Mouse (Mus musculus) kidney, postnatal 0 days (tissue): ENCODE results near the gene Plet1. TPM values are rescaled to one million over a fixed set of nuclear protein-coding genes. Genes with fewer than 3 reads are reported as not detected.

Source experiments
- ATAC-seq: fragments of 200-750 bp; cut with Nextera tagmentation; replicated peaks from 2 replicates; pipeline ENCODE4 v1.8.0; 2017; ENCODE audit warnings: low read depth, moderate number of reproducible peaks, moderate TSS enrichment, moderate library complexity; ENCODE audit not compliant: low FRiP score
- DNase-seq: peaks from one replicate; pipeline ENCODE4 v3.0.0-alpha.2; 2016; ENCODE audit warnings: low spot score
- H3K27ac ChIP-seq: fragments of 300-500 bp; sonication (generic); 2 replicates; pipeline ENCODE4 v1.5.1; 2014; ENCODE audit warnings: mild to moderate bottlenecking
- H3K27me3 ChIP-seq: fragments of 300-500 bp; sonication (generic); 2 replicates; pipeline ENCODE4 v1.6.1; 2014; ENCODE audit warnings: low read length, mixed read lengths; ENCODE audit not compliant: insufficient read depth
- H3K36me3 ChIP-seq: fragments of 300-500 bp; sonication (generic); 2 replicates; pipeline ENCODE4 v1.6.1; 2014; ENCODE audit warnings: low read length, mixed read lengths; ENCODE audit not compliant: insufficient read depth
- H3K4me1 ChIP-seq: fragments of 300-500 bp; sonication (generic); replicated peaks from 2 replicates; pipeline ENCODE4 v1.6.1; 2014; ENCODE audit warnings: antibody characterized with exemption, low read length, mixed read lengths; ENCODE audit not compliant: insufficient read depth
- H3K4me2 ChIP-seq: fragments of 300-500 bp; sonication (generic); 2 replicates; pipeline ENCODE4 v1.6.1; 2014; ENCODE audit warnings: mild to moderate bottlenecking, low read length, moderate library complexity, mixed read lengths
- H3K4me3 ChIP-seq: fragments of 300-500 bp; sonication (generic); replicated peaks from 2 replicates; pipeline ENCODE4 v1.5.1; 2014; ENCODE audit warnings: low read depth, low read length
- H3K9ac ChIP-seq: fragments of 300-500 bp; sonication (generic); 2 replicates; pipeline ENCODE4 v1.6.1; 2014; ENCODE audit warnings: low read depth, low read length
- H3K9me3 ChIP-seq: fragments of 300-500 bp; sonication (generic); replicated peaks from 2 replicates; pipeline ENCODE4 v1.6.1; 2016; ENCODE audit warnings: low read length, inconsistent platforms, mixed read lengths
- CTCF ChIP-seq: IDR thresholded peaks from 2 replicates; pipeline ENCODE4 v1.5.1; 2016; ENCODE audit warnings: antibody characterized with exemption, low read depth, mild to moderate bottlenecking, moderate library complexity
- WGBS: fragments of 180-500 bp; shearing (Covaris S2); extraction: QIAGEN DNeasy Blood & Tissue Kit; methylation state at CpG from one replicate; pipeline ENCODE4 v1.1.7; 2014; 5-methylcytosine and 5-hydroxymethylcytosine counted together
- polyA plus RNA-seq: library from polyadenylated mRNA; unstranded; fragments of >200 nt; fragmentation: Nextera tagmentation; extraction: Ambion mirVana; gene quantifications from 2 replicates; pipeline ENCODE4 v1.2.1, GENCODE M21; 2015

The Plet1 gene
- polyA plus RNA-seq, 1 experiment from 2014 or later = 54.5 TPM

DNA sequence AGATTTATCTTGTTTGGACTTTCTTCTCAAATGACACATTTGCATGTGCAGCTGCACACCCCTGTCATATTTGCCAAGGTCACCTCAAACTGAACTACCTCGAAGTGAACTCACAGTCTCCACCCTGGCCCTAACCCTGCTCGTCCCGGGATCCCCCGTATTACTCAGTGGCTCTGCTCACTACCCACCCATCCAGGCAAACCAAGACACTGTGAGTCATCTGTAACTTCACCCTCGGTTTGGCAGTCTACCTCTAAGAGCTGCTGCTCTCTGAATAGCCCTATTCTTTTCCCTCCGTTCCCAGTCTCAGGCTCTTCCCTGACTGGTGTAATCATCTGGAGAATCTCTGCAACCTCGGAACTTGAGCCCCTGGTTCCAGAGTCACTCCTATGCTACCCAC, 17.7 kb upstream of the Plet1 start:
- Histone ChIP-seq H3K27ac (no peak overlapping the region), H3K27me3 (no peaks in the 10 kb centered on the region), H3K36me3 (no peaks in the 10 kb centered on the region), H3K4me1 (peaks cover 10% of the 10 kb centered on the region), H3K4me3 (no peak overlapping the region), H3K9ac (no peak overlapping the region), H3K9me3 (no peaks in the 10 kb centered on the region), H3K4me2 (no peak overlapping the region)
- no peak for TF ChIP-seq CTCF
- DNase-seq (no peak), ATAC-seq (no peak; the same call in 1 of the 2 replicates)
- 40% methylated on average over 7 of the region's 7 CpGs for WGBS

DNA sequence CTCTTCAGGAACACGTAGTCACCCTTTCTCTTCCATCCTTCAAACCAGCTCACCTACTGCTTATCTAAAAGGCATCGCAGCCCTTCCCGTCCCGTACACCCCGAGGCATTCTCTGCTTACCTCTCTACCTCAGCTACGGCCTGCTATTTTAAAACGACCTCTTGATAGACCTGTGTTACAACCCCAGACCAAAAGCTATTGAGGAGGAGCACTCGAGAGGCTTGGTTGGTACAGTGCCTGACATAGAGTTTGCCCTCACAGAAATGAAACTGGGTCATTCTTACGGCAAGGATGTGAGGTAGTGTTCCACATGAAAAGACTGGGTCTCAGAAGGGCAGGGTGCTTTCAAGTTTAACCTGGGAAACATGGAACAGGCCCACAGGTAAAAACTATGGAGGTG, 17.1 kb upstream of the Plet1 start:
- no peaks in the 10 kb centered on the region for H3K36me3 ChIP-seq
- TF ChIP-seq CTCF = no peak
- WGBS = 72% methylated on average over 9 of the region's 9 CpGs
- no peak for ATAC-seq
- H3K9ac ChIP-seq = no peak overlapping the region
- H3K27me3 ChIP-seq = no peaks in the 10 kb centered on the region
- no peaks in the 10 kb centered on the region for H3K9me3 ChIP-seq
- no peak overlapping the region for H3K27ac ChIP-seq
- H3K4me2 ChIP-seq = no peak overlapping the region
- H3K4me3 ChIP-seq = no peak overlapping the region
- peaks cover 10% of the 10 kb centered on the region for H3K4me1 ChIP-seq
- no peak for DNase-seq

DNA sequence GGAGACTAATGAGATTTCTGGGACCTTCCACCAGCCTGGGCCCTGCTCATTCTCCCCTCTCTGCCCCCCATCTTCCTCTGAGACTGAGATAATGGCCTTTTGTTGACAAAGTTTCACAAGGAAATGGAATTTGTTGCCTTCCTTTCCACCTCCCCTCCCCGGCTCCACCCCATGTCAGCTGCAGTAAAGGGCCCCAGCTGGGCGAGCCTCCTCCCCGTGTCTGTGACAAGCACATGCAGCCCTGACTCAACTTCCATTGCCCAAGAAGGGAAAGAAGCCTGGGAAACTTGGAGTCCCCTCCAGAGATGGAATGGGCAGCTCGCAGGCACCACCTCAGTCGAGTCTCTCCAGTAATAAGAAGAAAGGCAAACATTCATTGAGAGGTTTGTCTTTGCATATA, 15.5 kb upstream of the Plet1 start:
- Histone ChIP-seq H3K4me2 (no peak overlapping the region), H3K4me1 (peaks cover 10% of the 10 kb centered on the region), H3K9me3 (no peaks in the 10 kb centered on the region), H3K27ac (no peak overlapping the region; the same call in 1 of the 2 replicates), H3K9ac (0 out of 2 replicates have a peak overlapping the region, but pooled peaks have one; percentile 1), H3K27me3 (no peaks in the 10 kb centered on the region), H3K36me3 (no peaks in the 10 kb centered on the region), H3K4me3 (no peak overlapping the region)
- WGBS = 29% methylated on average over 5 of the region's 5 CpGs
- no peak for ATAC-seq
- no peak for TF ChIP-seq CTCF
- DNase-seq = peak; percentile 62

DNA sequence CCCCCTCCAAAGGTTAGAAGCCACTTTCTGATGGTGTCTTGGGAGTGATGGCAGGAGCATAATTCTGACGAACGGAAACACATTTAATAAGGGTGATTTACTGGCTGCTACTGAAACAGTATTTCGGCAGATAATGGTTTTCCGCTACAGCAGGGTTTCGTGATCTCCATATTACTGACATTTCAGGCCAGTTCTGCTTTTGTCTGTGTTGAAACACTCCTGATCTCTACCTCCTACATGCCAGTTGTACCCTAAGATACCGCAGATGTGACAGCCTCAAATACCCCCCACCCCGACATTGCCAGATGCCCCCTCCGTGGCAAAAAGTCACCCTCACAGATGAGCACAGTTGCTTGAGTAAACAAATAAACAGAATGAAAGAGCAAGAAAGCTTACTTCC, 14.8 kb upstream of the Plet1 start:
- WGBS = 55% methylated on average over 8 of the region's 8 CpGs
- peaks cover 10% of the 10 kb centered on the region for H3K4me1 ChIP-seq
- no peak overlapping the region for H3K4me2 ChIP-seq
- no peaks in the 10 kb centered on the region for H3K36me3 ChIP-seq
- no peak for TF ChIP-seq CTCF
- DNase-seq = no peak
- H3K27ac ChIP-seq = no peak overlapping the region
- H3K9me3 ChIP-seq = no peaks in the 10 kb centered on the region
- no peak overlapping the region for H3K9ac ChIP-seq
- no peak overlapping the region for H3K4me3 ChIP-seq
- H3K27me3 ChIP-seq = no peaks in the 10 kb centered on the region
- ATAC-seq = no peak

DNA sequence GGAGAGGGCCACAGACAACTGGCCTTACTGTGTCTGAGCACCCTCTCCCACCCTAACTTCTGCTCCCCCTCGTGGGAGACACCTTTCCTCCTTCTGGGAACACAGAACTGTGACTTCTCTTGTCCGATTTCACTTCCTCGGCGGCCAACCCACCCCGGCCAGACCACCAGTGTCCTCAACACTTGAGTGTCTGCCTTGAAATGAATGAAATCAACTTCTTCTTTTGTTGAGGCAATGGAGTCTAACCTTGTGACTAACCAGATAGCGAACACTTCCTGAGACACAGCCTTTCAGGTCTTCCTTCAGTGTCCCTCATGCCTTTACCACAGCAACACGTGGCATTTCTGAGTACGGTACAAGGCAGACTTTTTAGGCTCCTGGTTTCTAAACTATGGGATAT, 11.6 kb upstream of the Plet1 start:
- Histone ChIP-seq H3K27me3 (no peaks in the 10 kb centered on the region), H3K4me3 (no peak overlapping the region), H3K36me3 (no peaks in the 10 kb centered on the region), H3K9ac (no peak overlapping the region), H3K4me1 (peaks cover 13% of the 10 kb centered on the region; the same call in 1 of the 2 replicates), H3K9me3 (no peaks in the 10 kb centered on the region), H3K27ac (no peak overlapping the region), H3K4me2 (no peak overlapping the region)
- WGBS = 91% methylated on average over 8 of the region's 8 CpGs
- ATAC-seq (no peak), DNase-seq (no peak)
- no peak for TF ChIP-seq CTCF

DNA sequence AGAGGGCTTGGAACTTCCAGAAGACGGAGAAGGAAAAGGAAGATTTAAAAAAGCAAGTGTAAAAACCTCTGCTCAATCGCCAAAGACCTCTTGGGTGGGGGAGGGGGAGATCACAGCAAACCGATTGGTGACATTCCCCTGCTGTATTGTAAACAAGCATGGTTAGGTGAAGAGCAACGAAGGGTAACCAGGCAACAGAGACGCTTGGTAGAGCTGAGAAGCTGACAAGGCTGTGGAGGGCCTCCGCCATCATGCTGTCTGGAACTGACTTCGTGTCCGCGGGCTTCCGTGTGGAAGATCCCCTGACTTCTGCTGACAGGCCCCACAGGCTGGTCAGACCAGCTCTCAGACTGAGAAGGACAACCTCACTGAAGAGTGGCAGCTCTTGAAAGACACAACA, 8.8 kb upstream of the Plet1 start:
- DNase-seq = peak; percentile 67
- WGBS = 13% methylated on average over 10 of the region's 10 CpGs
- peak; percentile 76; the same call in 1 of the 2 replicates for ATAC-seq
- no peaks in the 10 kb centered on the region for H3K9me3 ChIP-seq
- peak overlapping the region; percentile 44 for H3K4me2 ChIP-seq
- H3K36me3 ChIP-seq = no peaks in the 10 kb centered on the region
- H3K27me3 ChIP-seq = no peaks in the 10 kb centered on the region
- H3K27ac ChIP-seq = peak overlapping the region; percentile 34; the same call in 1 of the 2 replicates
- no peak for TF ChIP-seq CTCF
- no peak overlapping the region; the same call in 1 of the 2 replicates for H3K9ac ChIP-seq
- no peak overlapping the region for H3K4me3 ChIP-seq
- peaks cover 7% of the 10 kb centered on the region; the same call in 1 of the 2 replicates for H3K4me1 ChIP-seq

DNA sequence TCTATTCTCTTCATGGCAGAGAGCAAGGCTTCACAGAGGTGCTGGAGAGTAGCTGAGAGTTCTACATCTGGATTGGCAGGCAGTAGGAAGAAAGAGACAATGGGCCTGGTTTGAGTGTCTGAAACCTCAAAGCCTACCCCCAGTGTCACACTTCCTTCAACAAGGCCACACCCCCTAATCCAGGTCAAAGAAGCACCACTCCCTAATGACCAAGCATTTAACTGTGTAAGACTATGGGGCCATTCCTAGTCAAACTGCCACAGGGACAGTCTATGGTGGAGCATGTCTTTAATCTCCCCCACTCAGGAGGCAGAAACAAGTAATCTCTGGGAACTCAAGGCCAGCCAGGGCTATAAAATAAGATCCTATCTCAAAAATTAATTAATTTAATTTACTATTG, 3.5 kb upstream of the Plet1 start:
- H3K36me3 ChIP-seq = no peaks in the 10 kb centered on the region
- no peaks in the 10 kb centered on the region for H3K9me3 ChIP-seq
- no peak overlapping the region for H3K4me2 ChIP-seq
- no peak overlapping the region for H3K9ac ChIP-seq
- H3K27me3 ChIP-seq = no peaks in the 10 kb centered on the region
- TF ChIP-seq CTCF = no peak
- no peak overlapping the region for H3K4me3 ChIP-seq
- H3K4me1 ChIP-seq = 0 out of 2 replicates have a peak, but pooled peaks cover 4% of the 10 kb centered on the region
- ATAC-seq (no peak), DNase-seq (no peak)
- H3K27ac ChIP-seq = no peak overlapping the region
